Mouse (Mus musculus): ENCODE measurements at regions not wholly inside any gene's neighbourhood (a gene's known extent, or its start where the extent isn't known, plus 50 kb on each side); places are given as distances from the start of the nearest gene placed in this dataset.

- Histone ChIP-seq H3K36me3 (ENCODE audit: insufficient read depth, low read length) (no peaks in the 10 kb centered on the region), H3K27ac (ENCODE audit: low read length) (no peak overlapping the region), H3K4me1 (ENCODE audit: insufficient read depth, low read depth, low read length) (no peaks in the 10 kb centered on the region), H3K4me3 (ENCODE audit: low read depth, low read length) (no peak overlapping the region), H3K9ac (replicated peaks; ENCODE audit: low read depth) (no peak overlapping the region), H3K4me2 (replicated peaks; ENCODE audit: low read depth, low read length) (no peak overlapping the region), H3K27me3 (replicated peaks; ENCODE audit: insufficient read depth, low read length) (no peaks in the 10 kb centered on the region), H3K9me3 (ENCODE audit: low read length) (no peaks in the 10 kb centered on the region)
- 43% methylated on average over 1 of the region's 1 CpGs for WGBS
- ATAC-seq (no peak), DNase-seq (ENCODE audit: low spot score) (no peak)
- TF ChIP-seq CTCF (IDR thresholded peaks at IDR 0.05), result no peak
- TF ChIP-seq EP300 (IDR thresholded peaks at IDR 0.05), result no peak
Observed at GRCm38 (mm10) chr8:28168036-28168435, 720.6 kb downstream of the Poteg start.

- H3K27me3 ChIP-seq (replicated peaks; ENCODE audit: insufficient read depth, low read length), result no peaks in the 10 kb centered on the region
- H3K9me3 ChIP-seq (ENCODE audit: low read length), result no peaks in the 10 kb centered on the region
- no peak overlapping the region for H3K4me2 ChIP-seq (replicated peaks; ENCODE audit: low read depth, low read length)
- WGBS, result 53% methylated on average over 4 of the region's 4 CpGs
- DNase-seq (ENCODE audit: low spot score) (no peak), ATAC-seq (no peak)
- H3K4me1 ChIP-seq (ENCODE audit: insufficient read depth, low read depth, low read length), result no peaks in the 10 kb centered on the region
- no peak overlapping the region for H3K4me3 ChIP-seq (ENCODE audit: low read depth, low read length)
- no peak overlapping the region for H3K9ac ChIP-seq (replicated peaks; ENCODE audit: low read depth)
- no peak overlapping the region for H3K27ac ChIP-seq (ENCODE audit: low read length)
- H3K36me3 ChIP-seq (ENCODE audit: insufficient read depth, low read length), result no peaks in the 10 kb centered on the region
- TF ChIP-seq CTCF (IDR thresholded peaks at IDR 0.05), result no peak
- no peak for TF ChIP-seq EP300 (IDR thresholded peaks at IDR 0.05)
Observed at GRCm38 (mm10) chr8:28171456-28171855, 724.0 kb downstream of the Poteg start.

GRCm38 (mm10) chr8:28195943-28196342, 748.5 kb downstream of the Poteg start:
- Histone ChIP-seq H3K36me3 (ENCODE audit: insufficient read depth, low read length) (no peaks in the 10 kb centered on the region), H3K27me3 (replicated peaks; ENCODE audit: insufficient read depth, low read length) (no peaks in the 10 kb centered on the region), H3K4me3 (ENCODE audit: low read depth, low read length) (no peak overlapping the region), H3K27ac (ENCODE audit: low read length) (no peak overlapping the region), H3K9me3 (ENCODE audit: low read length) (no peaks in the 10 kb centered on the region), H3K9ac (replicated peaks; ENCODE audit: low read depth) (no peak overlapping the region), H3K4me1 (ENCODE audit: insufficient read depth, low read depth, low read length) (no peaks in the 10 kb centered on the region), H3K4me2 (replicated peaks; ENCODE audit: low read depth, low read length) (no peak overlapping the region)
- no peak for ATAC-seq
- DNase-seq (ENCODE audit: low spot score), result no peak
- TF ChIP-seq EP300 (IDR thresholded peaks at IDR 0.05), result no peak
- no peak for TF ChIP-seq CTCF (IDR thresholded peaks at IDR 0.05)
- WGBS, result 50% methylated on average over 1 of the region's 1 CpGs

- H3K9ac ChIP-seq (replicated peaks; ENCODE audit: low read depth), result no peak overlapping the region
- 51% methylated on average over 5 of the region's 5 CpGs for WGBS
- no peak overlapping the region for H3K27ac ChIP-seq (ENCODE audit: low read length)
- H3K36me3 ChIP-seq (ENCODE audit: insufficient read depth, low read length), result no peaks in the 10 kb centered on the region
- H3K27me3 ChIP-seq (replicated peaks; ENCODE audit: insufficient read depth, low read length), result no peaks in the 10 kb centered on the region
- no peak overlapping the region for H3K4me3 ChIP-seq (ENCODE audit: low read depth, low read length)
- H3K4me1 ChIP-seq (ENCODE audit: insufficient read depth, low read depth, low read length), result no peaks in the 10 kb centered on the region
- no peaks in the 10 kb centered on the region for H3K9me3 ChIP-seq (ENCODE audit: low read length)
- DNase-seq (ENCODE audit: low spot score), result no peak
- no peak for TF ChIP-seq EP300 (IDR thresholded peaks at IDR 0.05)
- no peak for TF ChIP-seq CTCF (IDR thresholded peaks at IDR 0.05)
- ATAC-seq, result no peak
- no peak overlapping the region for H3K4me2 ChIP-seq (replicated peaks; ENCODE audit: low read depth, low read length)
Observed at GRCm38 (mm10) chr8:28235562-28235961, 788.1 kb downstream of the Poteg start.

- H3K27ac ChIP-seq (ENCODE audit: low read length), result no peak overlapping the region
- no peaks in the 10 kb centered on the region for H3K4me1 ChIP-seq (ENCODE audit: insufficient read depth, low read depth, low read length)
- TF ChIP-seq EP300 (IDR thresholded peaks at IDR 0.05) (no peak), CTCF (IDR thresholded peaks at IDR 0.05) (no peak)
- ATAC-seq (no peak), DNase-seq (ENCODE audit: low spot score) (no peak)
- H3K4me2 ChIP-seq (replicated peaks; ENCODE audit: low read depth, low read length), result no peak overlapping the region
- H3K4me3 ChIP-seq (ENCODE audit: low read depth, low read length), result no peak overlapping the region
- no peak overlapping the region for H3K9ac ChIP-seq (replicated peaks; ENCODE audit: low read depth)
- 88% methylated on average over 7 of the region's 7 CpGs for WGBS
- no peaks in the 10 kb centered on the region for H3K27me3 ChIP-seq (replicated peaks; ENCODE audit: insufficient read depth, low read length)
- H3K9me3 ChIP-seq (ENCODE audit: low read length), result no peaks in the 10 kb centered on the region
- no peaks in the 10 kb centered on the region for H3K36me3 ChIP-seq (ENCODE audit: insufficient read depth, low read length)
Observed at GRCm38 (mm10) chr8:28239411-28239810, 791.9 kb downstream of the Poteg start.

GRCm38 (mm10) chr8:28252399-28253240, 805.1 kb downstream of the Poteg start:
- DNase-seq (ENCODE audit: low spot score) (no peak), ATAC-seq (no peak)
- no peak for TF ChIP-seq EP300 (IDR thresholded peaks at IDR 0.05)
- no peak for TF ChIP-seq CTCF (IDR thresholded peaks at IDR 0.05)
- Histone ChIP-seq H3K9me3 (ENCODE audit: low read length) (no peaks in the 10 kb centered on the region), H3K27ac (ENCODE audit: low read length) (no peak overlapping the region), H3K36me3 (ENCODE audit: insufficient read depth, low read length) (no peaks in the 10 kb centered on the region), H3K4me1 (ENCODE audit: insufficient read depth, low read depth, low read length) (no peaks in the 10 kb centered on the region), H3K4me2 (replicated peaks; ENCODE audit: low read depth, low read length) (no peak overlapping the region), H3K27me3 (replicated peaks; ENCODE audit: insufficient read depth, low read length) (no peaks in the 10 kb centered on the region), H3K9ac (replicated peaks; ENCODE audit: low read depth) (no peak overlapping the region), H3K4me3 (ENCODE audit: low read depth, low read length) (no peak overlapping the region)
- 68% methylated on average over 9 of the region's 9 CpGs for WGBS

Data from lung, postnatal 0 days (tissue).